Mouse (Mus musculus): Measurements from ENCODE around the gene Donson.

The Donson gene

GRCm38 (mm10) chr16:91702771-91703188 lies 14.2 kb upstream of the Donson start:
- no peak for TF ChIP-seq GATA4 (IDR thresholded peaks at IDR 0.05; ENCODE audit: insufficient replicate concordance, low read length)

DNA sequence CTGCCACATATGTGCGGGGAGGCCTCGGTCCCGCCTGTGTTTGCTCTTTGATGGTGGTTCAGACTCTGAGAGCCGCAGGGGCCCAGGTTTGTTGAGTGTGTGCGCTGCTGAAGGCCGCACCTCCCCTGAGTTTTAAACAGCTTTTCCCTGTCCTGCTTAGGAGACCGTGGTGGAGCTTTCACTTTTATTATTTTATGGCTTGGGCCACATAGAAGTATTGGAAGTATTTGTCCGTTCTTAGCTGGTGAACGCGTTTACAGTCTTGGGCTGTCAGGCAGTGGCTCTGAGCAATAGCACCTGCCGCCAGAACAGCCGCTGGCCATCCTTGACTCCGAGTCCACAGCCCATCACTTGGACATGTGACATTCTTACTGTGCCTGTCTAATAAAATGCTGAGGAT lies 13.3 kb upstream of the Donson start:
- TF ChIP-seq GATA4 (IDR thresholded peaks at IDR 0.05; ENCODE audit: insufficient replicate concordance, low read length) = no peak

DNA sequence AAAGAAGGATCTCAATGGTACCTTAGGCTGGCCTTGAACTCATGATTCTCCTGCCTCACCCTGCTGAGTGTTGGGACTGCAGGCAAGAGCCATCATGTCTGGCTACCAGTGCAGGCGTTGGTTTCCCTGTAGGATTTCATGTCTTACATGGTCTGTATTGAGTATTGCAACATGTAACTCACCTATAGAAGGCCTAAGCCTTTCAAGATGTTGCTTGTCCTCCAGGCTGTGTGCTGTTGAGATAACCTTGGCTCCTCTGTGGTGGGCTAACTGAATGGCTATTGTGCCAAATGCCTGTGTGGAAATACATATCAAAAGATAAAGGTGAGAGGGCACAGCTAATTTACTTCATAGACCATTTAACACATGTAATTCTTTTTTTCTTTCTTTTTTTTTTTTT lies 10.4 kb upstream of the Donson start:
- no peak for TF ChIP-seq GATA4 (IDR thresholded peaks at IDR 0.05; ENCODE audit: insufficient replicate concordance, low read length)

DNA sequence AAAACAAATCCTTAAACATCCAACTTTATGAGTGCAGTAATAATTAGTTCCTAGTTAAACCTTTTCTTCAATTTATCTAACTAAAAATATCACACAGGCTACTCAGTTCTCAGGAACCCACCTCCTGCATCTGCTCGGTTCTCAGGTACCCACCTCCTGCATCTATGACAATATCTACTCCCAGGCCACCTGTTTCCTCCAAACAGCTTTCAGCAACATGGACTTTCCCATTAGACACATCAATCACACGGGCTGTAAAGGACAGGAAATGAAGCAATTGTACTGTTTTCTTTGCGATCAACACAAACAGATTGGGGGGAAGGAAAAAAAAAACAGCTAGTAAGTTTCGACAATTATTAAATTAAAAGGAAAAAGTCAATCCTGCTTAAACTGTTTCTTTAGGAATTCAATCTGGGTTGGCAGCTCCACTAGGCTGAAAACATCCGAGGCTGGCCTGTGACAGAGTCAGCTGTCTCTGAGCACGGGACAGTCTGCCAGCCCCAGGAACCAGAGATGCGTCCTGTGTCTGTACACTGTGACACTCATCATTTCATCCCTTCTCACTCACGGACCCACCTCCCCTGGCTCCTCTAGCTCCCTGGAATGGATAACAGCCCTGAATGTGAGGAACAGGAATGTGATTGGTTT lies 6.7 kb upstream of the Donson start:
- no peak for TF ChIP-seq GATA4 (IDR thresholded peaks at IDR 0.05; ENCODE audit: insufficient replicate concordance, low read length)

DNA sequence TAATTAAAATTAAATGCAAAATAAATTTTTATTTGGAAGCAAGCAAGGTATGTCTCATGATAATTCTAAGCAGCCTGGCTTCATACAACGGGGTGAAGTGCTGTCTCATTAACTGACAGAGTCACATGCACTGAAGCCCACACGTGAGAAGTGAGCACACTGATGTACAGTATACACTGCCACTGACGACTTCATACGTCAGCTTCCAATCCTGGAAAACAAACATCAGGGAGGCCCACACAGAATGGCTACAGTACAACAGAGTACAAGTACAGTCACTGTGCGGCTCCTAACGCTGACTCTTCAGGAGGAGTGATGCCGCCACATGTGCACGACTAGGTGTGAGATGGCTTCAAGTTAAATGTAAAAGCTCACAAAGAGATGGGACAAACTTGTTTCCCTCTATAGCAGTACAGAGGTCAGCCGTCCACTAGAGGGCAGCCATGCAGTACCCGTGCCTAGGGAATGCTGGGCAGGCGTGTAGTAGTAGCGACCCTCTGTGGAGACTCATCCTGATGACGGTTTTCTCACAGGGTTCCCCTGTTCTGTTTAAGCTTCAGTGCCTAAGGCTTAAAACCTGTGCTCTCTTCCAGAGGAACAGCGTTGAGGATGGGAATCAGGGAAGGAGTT lies 6.0 kb upstream of the Donson start:
- TF ChIP-seq GATA4 (IDR thresholded peaks at IDR 0.05; ENCODE audit: insufficient replicate concordance, low read length) = no peak

- TF ChIP-seq GATA4 (IDR thresholded peaks at IDR 0.05; ENCODE audit: insufficient replicate concordance, low read length) = no peak
Observed at GRCm38 (mm10) chr16:91689791-91690190, 1.2 kb upstream of the Donson start.

DNA sequence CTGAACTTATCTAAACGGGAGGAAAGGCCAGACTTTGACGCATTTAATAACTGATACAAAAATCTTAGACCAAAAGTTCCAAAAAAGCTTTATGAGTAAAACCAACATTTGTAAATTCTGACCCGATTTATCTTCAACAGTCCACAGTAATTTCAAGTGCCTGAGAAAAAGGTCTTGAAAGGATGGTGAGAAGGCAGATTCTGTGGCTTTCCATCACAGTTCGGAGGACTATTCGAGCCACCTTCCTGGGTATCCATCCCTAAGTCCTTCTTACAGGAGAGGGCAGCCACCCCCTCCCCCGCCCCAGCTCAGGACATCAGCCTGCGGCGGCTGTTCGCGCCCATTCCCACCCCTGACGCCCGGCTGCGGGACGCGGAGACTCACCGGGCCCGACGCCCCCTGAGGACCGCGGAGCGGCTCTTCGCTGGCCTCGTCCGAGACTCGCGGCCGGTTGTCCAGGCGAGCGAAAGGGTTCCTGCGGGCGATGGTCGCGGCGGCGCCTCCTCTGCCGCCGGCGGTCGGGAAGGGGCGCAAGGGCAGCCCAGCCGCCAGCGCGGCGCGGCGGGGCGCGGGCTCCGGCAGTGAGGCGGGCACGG lies 449 bp downstream of the Donson start:
- TF ChIP-seq GATA4 (IDR thresholded peaks at IDR 0.05; ENCODE audit: insufficient replicate concordance, low read length) = no peak

DNA sequence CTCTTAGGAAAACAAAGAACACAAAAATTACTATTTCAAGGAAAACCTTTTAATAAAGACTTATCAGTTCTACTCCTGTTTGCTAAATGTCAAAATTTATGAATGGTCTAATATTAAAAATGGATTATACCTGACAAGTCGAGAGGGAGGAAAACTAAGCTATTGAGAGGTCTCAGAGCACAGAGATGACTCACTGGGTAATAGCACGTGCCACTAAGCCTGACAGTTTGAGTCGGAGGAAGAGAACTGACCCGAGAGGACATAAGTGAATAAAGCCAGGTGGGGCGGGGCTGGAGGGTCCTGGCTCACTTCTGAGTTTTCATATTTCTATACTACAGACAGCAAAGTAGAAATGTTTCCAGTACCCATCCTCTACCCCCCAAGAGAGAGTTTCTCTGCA lies 2.2 kb downstream of the Donson start:
- no peak for TF ChIP-seq GATA4 (IDR thresholded peaks at IDR 0.05; ENCODE audit: insufficient replicate concordance, low read length)

- no peak for TF ChIP-seq GATA4 (IDR thresholded peaks at IDR 0.05; ENCODE audit: insufficient replicate concordance, low read length)
Observed at GRCm38 (mm10) chr16:91685526-91685925, 3.0 kb downstream of the Donson start.

DNA sequence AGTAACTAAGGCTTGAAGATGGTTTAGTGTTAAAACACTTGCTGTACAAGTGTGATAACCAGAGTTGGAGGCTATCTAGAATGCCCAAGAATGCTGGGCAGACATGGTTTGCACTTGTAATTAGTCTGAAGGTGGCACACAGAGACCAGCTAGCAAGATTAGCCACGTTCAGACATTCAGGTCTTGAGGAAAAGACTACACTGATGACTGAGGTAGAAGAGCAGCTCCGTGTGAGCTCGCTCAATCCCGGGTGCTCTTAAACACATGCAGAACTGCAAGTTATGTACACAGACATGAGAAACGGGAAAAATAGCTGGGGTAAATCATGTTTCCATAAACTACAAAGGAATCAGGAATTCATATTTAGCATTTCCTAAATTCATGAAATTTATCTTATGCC lies 7.9 kb downstream of the Donson start:
- no peak for TF ChIP-seq GATA4 (IDR thresholded peaks at IDR 0.05; ENCODE audit: insufficient replicate concordance, low read length)

DNA sequence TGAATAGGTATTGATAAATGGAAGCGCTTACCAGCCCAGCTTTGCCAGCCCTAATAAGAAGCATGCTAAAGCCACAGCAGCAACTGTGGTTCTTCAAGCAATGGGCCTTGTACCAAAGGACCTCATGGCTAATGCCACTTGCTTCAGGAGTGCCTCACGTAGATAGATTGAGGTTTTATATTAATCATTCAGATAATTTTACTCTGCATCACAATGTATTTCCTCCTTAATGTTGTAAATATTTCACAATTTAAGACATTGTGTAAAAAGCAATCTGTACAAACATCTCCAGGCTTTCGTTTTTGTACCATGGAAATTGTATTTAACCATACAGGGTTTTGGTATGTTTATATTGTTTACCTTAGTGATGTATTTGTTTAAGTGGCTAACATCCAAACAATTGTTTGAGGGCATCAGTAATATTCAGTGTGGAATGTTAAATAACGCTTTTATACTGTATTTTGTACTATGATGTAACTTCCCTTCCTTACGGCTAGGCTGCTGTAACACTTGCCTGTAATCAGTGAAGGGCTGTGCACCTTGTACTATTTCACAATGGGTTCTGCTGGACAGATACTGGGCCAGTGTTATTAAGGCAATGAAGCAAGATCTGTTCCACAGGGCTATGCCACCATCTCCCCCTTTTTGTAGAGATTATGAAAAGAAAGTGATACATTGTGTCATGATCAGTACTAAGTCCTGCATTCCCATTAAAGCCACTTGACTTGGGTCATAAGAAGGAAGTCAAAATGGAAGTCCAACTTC lies 10.2 kb downstream of the Donson start:
- peak; percentile 95 for TF ChIP-seq GATA4 (IDR thresholded peaks at IDR 0.05; ENCODE audit: insufficient replicate concordance, low read length)

- no peak for TF ChIP-seq GATA4 (IDR thresholded peaks at IDR 0.05; ENCODE audit: insufficient replicate concordance, low read length)
Observed at GRCm38 (mm10) chr16:91674500-91674899, 14.1 kb downstream of the Donson start.

DNA sequence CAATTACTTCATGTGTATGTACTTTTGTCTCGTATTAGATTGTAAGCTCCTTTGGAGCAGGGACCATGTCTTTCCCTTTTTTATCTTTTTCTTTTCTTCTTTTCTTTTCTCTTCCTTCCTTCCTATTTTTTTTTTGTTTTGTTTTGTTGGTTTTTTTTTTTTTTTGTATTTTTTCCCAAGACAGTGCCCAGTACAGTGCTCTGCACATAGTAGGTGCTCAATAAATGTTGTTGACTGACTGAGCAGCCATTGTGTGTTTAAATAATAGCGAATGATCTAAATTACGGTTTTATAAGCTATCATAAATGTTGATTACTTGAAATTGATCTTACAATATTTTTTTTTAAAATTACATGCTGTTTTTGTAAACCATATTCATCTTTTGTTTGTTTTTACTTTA lies 24.8 kb downstream of the Donson start:
- no peak for TF ChIP-seq GATA4 (IDR thresholded peaks at IDR 0.05; ENCODE audit: insufficient replicate concordance, low read length)

- TF ChIP-seq GATA4 (IDR thresholded peaks at IDR 0.05; ENCODE audit: insufficient replicate concordance, low read length) = no peak
Observed at GRCm38 (mm10) chr16:91662336-91662735, 26.2 kb downstream of the Donson start.

DNA sequence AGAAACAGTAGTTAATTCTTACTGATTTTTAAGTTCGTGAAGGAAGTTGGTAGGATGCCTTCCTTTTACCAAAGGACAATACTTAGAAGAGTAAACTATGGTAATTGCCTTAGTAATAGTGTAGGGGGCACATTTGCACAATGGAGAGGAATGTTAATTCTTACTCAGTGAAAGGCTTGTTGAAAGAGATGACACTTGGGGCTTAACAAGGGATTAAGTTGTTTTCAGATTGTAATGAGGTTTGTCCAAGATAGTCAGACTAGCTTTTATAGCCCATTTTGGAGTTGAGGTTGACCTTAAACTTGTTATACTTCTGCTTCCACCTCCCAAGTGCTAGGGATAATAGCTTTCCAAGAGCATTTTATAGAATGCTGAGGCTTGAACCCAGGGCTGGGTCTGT lies 27.2 kb downstream of the Donson start:
- no peak for TF ChIP-seq GATA4 (IDR thresholded peaks at IDR 0.05; ENCODE audit: insufficient replicate concordance, low read length)

DNA sequence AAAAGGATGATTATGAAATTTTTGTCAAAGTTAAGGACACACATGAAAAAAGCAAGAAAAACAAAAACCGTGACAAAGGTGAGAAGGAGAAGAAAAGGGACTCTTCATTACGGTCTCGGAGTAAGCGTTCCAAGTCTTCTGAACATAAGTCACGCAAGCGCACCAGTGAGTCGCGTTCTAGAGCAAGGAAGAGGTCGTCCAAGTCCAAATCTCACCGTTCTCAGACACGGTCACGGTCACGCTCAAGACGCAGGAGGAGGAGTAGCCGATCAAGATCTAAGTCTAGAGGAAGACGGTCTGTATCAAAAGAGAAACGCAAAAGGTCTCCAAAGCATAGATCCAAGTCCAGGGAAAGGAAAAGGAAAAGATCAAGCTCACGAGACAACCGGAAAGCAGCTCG lies 28.8 kb downstream of the Donson start:
- TF ChIP-seq GATA4 (IDR thresholded peaks at IDR 0.05; ENCODE audit: insufficient replicate concordance, low read length) = no peak
